Mouse (Mus musculus): ENCODE data around the gene Aplf.

DNA sequence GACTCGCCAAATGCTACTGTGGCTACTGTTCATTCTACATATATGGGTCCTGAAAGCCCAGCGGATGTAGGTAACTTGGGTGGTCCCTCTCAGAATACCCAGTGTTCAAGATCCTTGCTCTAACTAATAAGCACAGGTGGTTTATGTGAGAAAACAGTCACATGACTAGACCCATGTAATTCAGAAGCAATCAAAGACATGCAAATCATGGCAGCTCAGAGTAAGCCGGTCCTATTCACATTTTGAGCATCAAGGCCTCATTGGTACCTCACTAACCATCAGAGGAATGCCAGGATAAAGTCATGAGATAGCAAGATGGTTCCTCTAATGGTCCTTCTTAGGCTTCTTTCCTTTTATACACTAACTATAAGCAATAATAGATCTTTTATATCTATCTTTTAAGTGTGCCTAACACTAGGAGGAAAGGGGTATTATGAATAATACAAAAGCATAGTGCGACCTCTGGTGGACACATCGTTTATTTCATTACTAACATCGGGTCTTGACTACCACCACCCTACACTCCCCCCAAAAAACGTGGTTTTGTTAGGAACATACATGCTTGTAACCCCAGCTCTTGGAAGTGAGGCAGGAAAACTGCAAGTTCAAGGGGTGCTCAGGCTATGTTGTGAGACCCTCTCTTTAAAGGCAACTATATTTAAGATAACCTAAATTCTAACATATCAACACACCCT lies 2.0 kb downstream of the Aplf start:
- TF ChIP-seq POLR2AphosphoS2 (IDR thresholded peaks at IDR 0.05; ENCODE audit: insufficient read length, low read depth) (no peak), CEBPB (IDR thresholded peaks at IDR 0.05; ENCODE audit: insufficient read depth, poor library complexity, severe bottlenecking) (no peak), MYOG (IDR thresholded peaks at IDR 0.05; ENCODE audit: control insufficient read depth in 1 of 3, insufficient read depth in 1 of 3, insufficient read length in 2 of 3, low read depth in 2 of 3) (no peak), REST (IDR thresholded peaks at IDR 0.05; ENCODE audit: insufficient read depth, insufficient read length) (no peak), MAX (IDR thresholded peaks at IDR 0.05; ENCODE audit: low read depth) (no peak), POLR2A (IDR thresholded peaks at IDR 0.05; ENCODE audit: insufficient read length, low read depth) (no peak)

Data from myocyte (in vitro differentiated cells).